ENCODE assay signal across 10 mouse cellular contexts in the genomic region with DNA sequence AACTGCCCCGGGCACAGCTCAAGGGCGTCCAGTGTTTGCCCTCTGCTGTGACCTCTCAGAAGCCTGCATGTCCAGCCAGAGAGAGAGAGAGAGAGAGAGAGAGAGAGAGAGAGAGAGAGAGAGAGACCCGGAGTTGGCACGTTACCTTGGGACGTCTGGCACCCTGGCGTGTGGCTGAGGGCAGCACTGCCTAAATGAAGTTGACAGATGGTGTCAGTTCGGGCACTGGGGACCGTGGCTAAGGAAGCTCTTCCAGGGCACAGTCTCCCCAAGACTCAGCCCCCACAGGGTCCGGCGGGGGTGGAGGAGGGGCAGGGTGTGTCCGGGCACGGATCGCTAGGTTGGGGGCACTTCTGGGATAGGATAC. TPM values are rescaled to one million over a fixed set of nuclear protein-coding genes. Genes with fewer than 3 reads are reported as not detected.
A peak's percentile ranks its signal among the peaks of the same experiment; 100 is the strongest.
DNase-seq lines count a peak whose midpoint lies in the region; ATAC-seq and TF ChIP-seq lines count a peak whose summit lies in the region.
"Had no signal": no experiment of that assay in that cellular context is flagged by ENCODE, and none has a peak within 500 bp of the region (broad histone marks: within the 10 kb centered on the region; RNA-seq: fewer than 3 reads in every experiment).

No protein-coding gene starts in this region.

- no peaks in the 10 kb centered on the region for H3K36me3 ChIP-seq in heart, embryonic 13.5 days
- no peaks in the 10 kb centered on the region for H3K36me3 ChIP-seq in intestine, embryonic 15.5 days

- under 1% methylated on average over 13 of the region's 13 CpGs for WGBS in heart, embryonic 13.5 days
- WGBS in intestine, embryonic 15.5 days = under 1% methylated on average over 13 of the region's 13 CpGs

- H3K4me2 ChIP-seq in heart, embryonic 13.5 days = peak overlapping the region; percentile 91
- H3K4me2 ChIP-seq in intestine, embryonic 15.5 days (replicated peaks) = peak overlapping the region; percentile 84

- TF ChIP-seq CTCF in cortical plate, adult 2 months (IDR thresholded peaks at IDR 0.05; ENCODE audit: extremely low read depth, insufficient read depth, low read length) = no peak

- intact Hi-C loops in heart, postnatal 25 days (cut with DNase I) = no loop called here

- peak overlapping the region; percentile 60 for H3K4me3 ChIP-seq in heart, embryonic 13.5 days
- H3K4me3 ChIP-seq in cortical plate, adult 2 months (ENCODE audit: insufficient read depth, low read length) = peak overlapping the region; percentile 16; the same call in 1 of the 2 replicates
- peak overlapping the region; percentile 60 for H3K4me3 ChIP-seq in intestine, embryonic 15.5 days (replicated peaks)

- peaks cover 48% of the 10 kb centered on the region for H3K4me1 ChIP-seq in heart, embryonic 13.5 days
- no peaks in the 10 kb centered on the region for H3K4me1 ChIP-seq in cortical plate, adult 2 months (ENCODE audit: control insufficient read depth, insufficient read depth, low read length)
- H3K4me1 ChIP-seq in intestine, embryonic 15.5 days (replicated peaks) = peaks cover 32% of the 10 kb centered on the region

- peaks cover 100% of the 10 kb centered on the region for H3K27me3 ChIP-seq in heart, embryonic 13.5 days (replicated peaks)
- peaks cover 79% of the 10 kb centered on the region for H3K27me3 ChIP-seq in intestine, embryonic 15.5 days (replicated peaks)

- H3K9ac ChIP-seq in heart, embryonic 13.5 days = no peak overlapping the region; the same call in 1 of the 2 replicates
- H3K9ac ChIP-seq in intestine, embryonic 15.5 days = peak overlapping the region; percentile 72

- no peak for TF ChIP-seq POLR2A in cortical plate, adult 2 months (IDR thresholded peaks at IDR 0.05; ENCODE audit: extremely low read depth, insufficient read depth, low read length)

- no peak overlapping the region for H3K27ac ChIP-seq in heart, embryonic 13.5 days (replicated peaks)
- H3K27ac ChIP-seq in cortical plate, adult 2 months (ENCODE audit: insufficient read depth, low read length) = no peak overlapping the region; the same call in 1 of the 2 replicates
- H3K27ac ChIP-seq in intestine, embryonic 15.5 days = peak overlapping the region; percentile 87

- H3K9me3 ChIP-seq in heart, embryonic 13.5 days = no peaks in the 10 kb centered on the region
- no peaks in the 10 kb centered on the region for H3K9me3 ChIP-seq in intestine, embryonic 15.5 days

- no peak for DNase-seq in heart, postnatal 25 days (ENCODE audit: low spot score)
- peak; percentile 56 for DNase-seq in neural tube, embryonic 10.5 days (ENCODE audit: extremely low spot score, low spot score)
- no peak for DNase-seq in layer of hippocampus, adult 18-20 months (ENCODE audit: low spot score in 2 of 2)
- no peak for DNase-seq in thymus, postnatal 36 days

- no peak for ATAC-seq in heart, embryonic 13.5 days (ENCODE audit: extremely low read depth, insufficient number of reproducible peaks, low FRiP score, low TSS enrichment)
- 0 out of 2 replicates have a peak, but pooled peaks have one; percentile 16 for ATAC-seq in intestine, embryonic 15.5 days
- no peak for ATAC-seq in activated CD4-positive, CD25-positive, alpha-beta regulatory T cell, adult 4 months

RNA-seq across cellular contexts. Expression of a gene that starts 0.7 kb away (rescaled TPM):
- polyA plus RNA-seq in heart, embryonic 13.5 days (2015; fragmentation: Nextera tagmentation; extraction: Ambion mirVana) = 1.0 and 1.1 TPM in 2 replicates
- total RNA-seq in heart, postnatal 25 days (2021) = under 1 TPM in 1 of 2 experiments, not detected in 1; 0.18 TPM
- polyA plus RNA-seq in cortical plate, adult 2 months (2012; rRNA removed) = 5.8 and 6.1 TPM in 2 replicates
- 17.7 and 20.1 TPM in 2 replicates for polyA plus RNA-seq in intestine, embryonic 15.5 days (2015; fragmentation: Nextera tagmentation; extraction: Ambion mirVana)
- not detected for polyA plus RNA-seq in activated CD4-positive, CD25-positive, alpha-beta regulatory T cell, adult 4 months (2017; shearing (Covaris generic))
- total RNA-seq in layer of hippocampus, adult 18-20 months (2021) = 1 to 10 TPM; 4.0 to 5.5 TPM
- total RNA-seq: common myeloid progenitor, adult 5-6 weeks; liver, adult 2 months had no signal
- polyA plus RNA-seq: liver, adult 2 months had no signal
